Mouse (Mus musculus): ENCODE measurements at regions not wholly inside any gene's neighbourhood (a gene's known extent, or its start where the extent isn't known, plus 50 kb on each side); places are given as distances from the start of the nearest gene placed in this dataset.

DNA sequence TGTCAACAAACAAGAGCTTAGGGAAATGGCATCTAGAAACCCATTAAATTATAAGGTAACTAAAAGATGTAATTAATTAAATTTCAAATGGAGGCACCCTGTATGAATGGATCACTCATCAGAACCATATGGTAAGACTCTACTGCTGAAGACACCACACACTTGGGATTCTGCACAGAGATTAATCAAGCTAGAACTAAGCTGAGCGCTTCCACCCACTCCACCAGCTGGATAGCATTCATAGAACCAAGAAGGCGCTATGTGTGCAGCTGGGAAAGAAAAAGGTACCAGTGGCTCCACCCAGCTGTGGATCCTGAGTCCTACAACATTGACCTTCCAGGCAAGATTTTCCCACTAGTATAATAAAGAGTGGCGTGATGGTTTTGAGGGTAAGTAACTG lies 171.6 kb upstream of the Fbxo33 start:
- no peak for TF ChIP-seq CTCF (IDR thresholded peaks at IDR 0.05; ENCODE audit: low read depth)
- TF ChIP-seq EP300 (optimal IDR thresholded peaks at IDR 0.05): no peak
